Mouse (Mus musculus) layer of hippocampus, postnatal 36 days (tissue): ENCODE data around the gene Aif1. TPM values are rescaled to one million over a fixed set of nuclear protein-coding genes. Genes with fewer than 3 reads are reported as not detected.

Source experiments
- microRNA-seq, 2 experiments: library from miRNA; unstranded; fragments of <30 nt; microRNA quantifications; one replicate each; pipeline ENCODE4 v1.2.0; 2021
- total RNA-seq, 2 experiments: library from RNA; stranded (reverse); gene quantifications; 2 replicates each; pipeline ENCODE4 v1.2.3; 2021

Aif1 gene
- total RNA-seq, 2 experiments from 2014 or later: 10.1 to 10.9 TPM

Small RNAs within 50 kb of the gene (microRNA-seq; reads per million reads assigned to microRNA genes)
- gene Mir6973a (0 reads per million in 2 experiments), gene Mir6974 (0.63 to 0.90 reads per million in 2 experiments)

Other genes with a start within 250 kb of the Aif1 start
- gene Neu1, start 244.8 kb downstream of the Aif1 start, total RNA-seq: 10 to 100 TPM; 37.6 to 41.2 TPM
- 10 to 100 TPM; 28.0 to 35.6 TPM for gene Hspa1b, start 216.8 kb downstream of the Aif1 start, total RNA-seq
- gene Gm20481, start 206.2 kb downstream of the Aif1 start, total RNA-seq: not detected
- gene Hspa1a, start 203.9 kb downstream of the Aif1 start, total RNA-seq: 10 to 100 TPM; 19.1 to 26.6 TPM
- under 1 TPM; 0.42 to 0.48 TPM for gene Hspa1l, start 203.4 kb downstream of the Aif1 start, total RNA-seq
- gene Lsm2, start 194.2 kb downstream of the Aif1 start, total RNA-seq: 10 to 100 TPM; 17.3 to 19.1 TPM
- 10 to 100 TPM; 45.1 to 50.1 TPM for gene Vars, start 175.1 kb downstream of the Aif1 start, total RNA-seq
- under 1 TPM; 0.22 to 0.33 TPM for gene Vwa7, start 159.5 kb downstream of the Aif1 start, total RNA-seq
- under 1 TPM; 0.62 to 0.94 TPM for gene Sapcd1, start 148.1 kb downstream of the Aif1 start, total RNA-seq
- under 1 TPM; 0.62 to 0.73 TPM for gene Msh5, start 129.3 kb downstream of the Aif1 start, total RNA-seq
- 10 to 100 TPM in 1 of 2 experiments, 1 to 10 TPM in 1; 6.7 to 11.5 TPM for gene Clic1, start 126.1 kb downstream of the Aif1 start, total RNA-seq
- gene Ddah2, start 117.0 kb downstream of the Aif1 start, total RNA-seq: 10 to 100 TPM; 16.0 to 18.0 TPM
- not detected for gene Ly6g6c, start 110.7 kb downstream of the Aif1 start, total RNA-seq
- not detected for gene Mpig6b, start 109.9 kb downstream of the Aif1 start, total RNA-seq
- 1 to 10 TPM; 3.6 to 5.4 TPM for gene Ly6g6e, start 99.2 kb downstream of the Aif1 start, total RNA-seq
- 1 to 10 TPM in 1 of 2 experiments, under 1 TPM in 1; 0.99 to 2.1 TPM for gene Ly6g6d, start 98.0 kb downstream of the Aif1 start, total RNA-seq
- not detected for gene Ly6g6f, start 90.5 kb downstream of the Aif1 start, total RNA-seq
- gene Abhd16a, start 86.8 kb downstream of the Aif1 start, total RNA-seq: 100 to 1,000 TPM; 101 to 102 TPM
- not detected for gene Ly6g5c, start 67.8 kb downstream of the Aif1 start, total RNA-seq
- gene Ly6g5b, start 60.6 kb downstream of the Aif1 start, total RNA-seq: under 1 TPM in 1 of 2 experiments, not detected in 1; 0.70 TPM
- gene Gpank1, start 54.6 kb downstream of the Aif1 start, total RNA-seq: 10 to 100 TPM; 13.0 to 15.2 TPM
- 100 to 1,000 TPM; 169 to 176 TPM for gene Csnk2b, start 54.0 kb downstream of the Aif1 start, total RNA-seq
- 10 to 100 TPM; 25.6 to 29.3 TPM for gene D17H6S53E, start 49.7 kb downstream of the Aif1 start, total RNA-seq
- gene Apom, start 44.0 kb downstream of the Aif1 start, total RNA-seq: not detected
- 100 to 1,000 TPM; 304 to 319 TPM for gene Bag6, start 40.9 kb downstream of the Aif1 start, total RNA-seq
- 100 to 1,000 TPM; 315 to 340 TPM for gene Prrc2a, start 11.2 kb downstream of the Aif1 start, total RNA-seq
- 1 to 10 TPM; 7.1 to 7.7 TPM for gene Lst1, start 12.4 kb upstream of the Aif1 start, total RNA-seq
- gene Ltb, start 18.4 kb upstream of the Aif1 start, total RNA-seq: under 1 TPM in 1 of 2 experiments, not detected in 1; 0.30 TPM
- not detected for gene Tnf, start 25.9 kb upstream of the Aif1 start, total RNA-seq
- under 1 TPM; 0.28 to 0.42 TPM for gene Lta, start 29.3 kb upstream of the Aif1 start, total RNA-seq
- not detected for gene Gm16181, start 44.8 kb upstream of the Aif1 start, total RNA-seq
- 100 to 1,000 TPM; 602 to 647 TPM for gene Atp6v1g2, start 57.6 kb upstream of the Aif1 start, total RNA-seq
- 10 to 100 TPM; 13.3 to 13.6 TPM for gene Nfkbil1, start 59.7 kb upstream of the Aif1 start, total RNA-seq
- gene Ddx39b, start 65.7 kb upstream of the Aif1 start, total RNA-seq: 100 to 1,000 TPM; 220 to 232 TPM
- 10 to 100 TPM; 13.4 to 18.0 TPM for gene H2-D1, start 86.7 kb upstream of the Aif1 start, total RNA-seq
- under 1 TPM in 1 of 2 experiments, not detected in 1; 0.20 TPM for gene H2-Q1, start 144.3 kb upstream of the Aif1 start, total RNA-seq
- gene H2-Q2, start 166.2 kb upstream of the Aif1 start, total RNA-seq: under 1 TPM in 1 of 2 experiments, not detected in 1; 0.37 TPM
- 1 to 10 TPM; 1.3 to 2.5 TPM for gene H2-Q4, start 203.5 kb upstream of the Aif1 start, total RNA-seq
- not detected for gene H2-Q6, start 248.8 kb upstream of the Aif1 start, total RNA-seq